Mouse (Mus musculus) lung, embryonic 14.5 days (tissue): ENCODE measurements around the gene Fstl3. TPM values are rescaled to one million over a fixed set of nuclear protein-coding genes. Genes with fewer than 3 reads are reported as not detected.

ENCODE experiments used
- ATAC-seq: fragments of 200-750 bp; cut with Nextera tagmentation; 2 replicates; pipeline ENCODE4 v1.8.0; 2017; ENCODE audit warnings: mild to moderate bottlenecking, moderate TSS enrichment, moderate library complexity; ENCODE audit not compliant: insufficient read depth
- DNase-seq: peaks from one replicate; pipeline ENCODE4 v3.0.0-alpha.2; 2015
- H3K27ac ChIP-seq: fragments of 300-500 bp; sonication (generic); 2 replicates; pipeline ENCODE4 v1.5.1; 2014; ENCODE audit warnings: low read depth, mild to moderate bottlenecking, moderate library complexity
- H3K27me3 ChIP-seq: fragments of 300-500 bp; sonication (generic); 2 replicates; pipeline ENCODE4 v1.6.1; 2014; ENCODE audit warnings: low read length, control low read depth; ENCODE audit not compliant: insufficient read depth
- H3K36me3 ChIP-seq: fragments of 300-500 bp; sonication (generic); 2 replicates; pipeline ENCODE4 v1.6.1; 2014; ENCODE audit warnings: control low read depth; ENCODE audit not compliant: insufficient read depth
- H3K4me1 ChIP-seq: fragments of 300-500 bp; sonication (generic); 2 replicates; pipeline ENCODE4 v1.6.1; 2014; ENCODE audit warnings: antibody characterized with exemption, control low read depth; ENCODE audit not compliant: insufficient read depth
- H3K4me2 ChIP-seq: fragments of 300-500 bp; sonication (generic); 2 replicates; pipeline ENCODE4 v1.6.1; 2014; ENCODE audit warnings: mild to moderate bottlenecking
- H3K4me3 ChIP-seq: fragments of 300-500 bp; sonication (generic); 2 replicates; pipeline ENCODE4 v1.5.1; 2014; ENCODE audit warnings: low read depth, low read length
- H3K9ac ChIP-seq: fragments of 300-500 bp; sonication (generic); 2 replicates; pipeline ENCODE4 v1.6.1; 2014
- H3K9me3 ChIP-seq: fragments of 300-500 bp; sonication (generic); 2 replicates; pipeline ENCODE4 v1.6.1; 2016; ENCODE audit warnings: low read depth, low read length, control low read depth
- CTCF ChIP-seq: IDR thresholded peaks from 2 replicates; pipeline ENCODE4 v1.5.1; 2016; ENCODE audit warnings: antibody characterized with exemption, low read depth
- WGBS: fragments of 180-500 bp; shearing (Covaris S2); extraction: QIAGEN DNeasy Blood & Tissue Kit; methylation state at CpG from one replicate; pipeline ENCODE4 v1.1.7; 2014; 5-methylcytosine and 5-hydroxymethylcytosine counted together
- polyA plus RNA-seq: library from polyadenylated mRNA; unstranded; fragments of >200 nt; fragmentation: Nextera tagmentation; extraction: Ambion mirVana; gene quantifications from 2 replicates; pipeline ENCODE4 v1.2.1, GENCODE M21; 2014

Gene Fstl3
- polyA plus RNA-seq, 1 experiment from 2014 or later: 12.4 TPM

GRCm38 (mm10) chr10:79788386-79789158 is 11.5 kb downstream of the Fstl3 start:
- no peak overlapping the region for H3K4me3 ChIP-seq
- TF ChIP-seq CTCF: peak; percentile 89
- H3K9me3 ChIP-seq: no peaks in the 10 kb centered on the region
- 33% methylated on average over 7 of the region's 7 CpGs for WGBS
- H3K4me2 ChIP-seq: no peak overlapping the region
- no peak overlapping the region for H3K9ac ChIP-seq
- 0 out of 2 replicates have a peak, but pooled peaks cover 5% of the 10 kb centered on the region for H3K27me3 ChIP-seq
- no peaks in the 10 kb centered on the region for H3K4me1 ChIP-seq
- H3K36me3 ChIP-seq: no peaks in the 10 kb centered on the region
- ATAC-seq: no peak
- H3K27ac ChIP-seq: no peak overlapping the region
- peak; percentile 91 for DNase-seq

- Histone ChIP-seq H3K9ac (no peak overlapping the region), H3K27me3 (0 out of 2 replicates have a peak, but pooled peaks cover 5% of the 10 kb centered on the region), H3K4me1 (peaks cover 3% of the 10 kb centered on the region), H3K36me3 (no peaks in the 10 kb centered on the region), H3K4me2 (no peak overlapping the region), H3K9me3 (no peaks in the 10 kb centered on the region), H3K4me3 (no peak overlapping the region), H3K27ac (no peak overlapping the region)
- no peak for TF ChIP-seq CTCF
- no peak for ATAC-seq
- WGBS: 48% methylated on average over 2 of the region's 2 CpGs
- DNase-seq: no peak
Observed at GRCm38 (mm10) chr10:79789581-79789980, 12.5 kb downstream of the Fstl3 start.

- no peak for DNase-seq
- Histone ChIP-seq H3K4me2 (no peak within 1 kb of the TSS), H3K9ac (no peak within 1 kb of the TSS), H3K27ac (no peak within 1 kb of the TSS), H3K4me3 (no peak within 1 kb of the TSS), H3K9me3 (no peaks in the 10 kb centered on the region), H3K36me3 (no peaks in the 10 kb centered on the region), H3K27me3 (no peaks in the 10 kb centered on the region), H3K4me1 (peaks cover 7% of the 10 kb centered on the region)
- TF ChIP-seq CTCF: no peak
- no peak for ATAC-seq
- 70% methylated on average over 4 of the region's 4 CpGs for WGBS
Observed at GRCm38 (mm10) chr10:79790861-79791260, 13.8 kb downstream of the Fstl3 start, which contains the start of gene Prss57. Prss57 (minus strand) TSS chr10:79790961.

- DNase-seq (no peak), ATAC-seq (no peak)
- no peaks in the 10 kb centered on the region for H3K36me3 ChIP-seq
- 0 out of 2 replicates have a peak overlapping the region, but pooled peaks have one; percentile 92 for H3K4me3 ChIP-seq
- H3K4me2 ChIP-seq: no peak overlapping the region; the same call in 1 of the 2 replicates
- no peaks in the 10 kb centered on the region for H3K27me3 ChIP-seq
- H3K4me1 ChIP-seq: peaks cover 7% of the 10 kb centered on the region
- H3K9ac ChIP-seq: 0 out of 2 replicates have a peak overlapping the region, but pooled peaks have one; percentile 88
- H3K27ac ChIP-seq: no peak overlapping the region
- H3K9me3 ChIP-seq: no peaks in the 10 kb centered on the region
- no peak for TF ChIP-seq CTCF
- WGBS: 65% methylated on average over 5 of the region's 5 CpGs
Observed at GRCm38 (mm10) chr10:79792339-79793040, 15.4 kb downstream of the Fstl3 start.

- peak; percentile 64 for ATAC-seq
- H3K27me3 ChIP-seq: no peaks in the 10 kb centered on the region
- H3K27ac ChIP-seq: peak within 1 kb of the TSS; percentile 80; the same call in 1 of the 2 replicates
- H3K9ac ChIP-seq: peak within 1 kb of the TSS; percentile 88
- WGBS: 6% methylated on average over 48 of the region's 51 CpGs
- peaks cover 7% of the 10 kb centered on the region for H3K4me1 ChIP-seq
- peak within 1 kb of the TSS; percentile 95 for H3K4me2 ChIP-seq
- TF ChIP-seq CTCF: peak; percentile 74
- H3K36me3 ChIP-seq: no peaks in the 10 kb centered on the region
- no peaks in the 10 kb centered on the region for H3K9me3 ChIP-seq
- DNase-seq: peak; percentile 91
- H3K4me3 ChIP-seq: peak within 1 kb of the TSS; percentile 92
Observed at GRCm38 (mm10) chr10:79793051-79793737, 16.1 kb downstream of the Fstl3 start, which contains the start of gene Palm. Palm (plus strand) TSS chr10:79793572.

GRCm38 (mm10) chr10:79793738-79794490 is 16.8 kb downstream of the Fstl3 start:
- Histone ChIP-seq H3K36me3 (no peaks in the 10 kb centered on the region), H3K4me3 (peak overlapping the region; percentile 92), H3K4me1 (peaks cover 7% of the 10 kb centered on the region), H3K4me2 (peak overlapping the region; percentile 95), H3K9me3 (no peaks in the 10 kb centered on the region), H3K9ac (peak overlapping the region; percentile 88), H3K27me3 (no peaks in the 10 kb centered on the region), H3K27ac (peak overlapping the region; percentile 80; the same call in 1 of the 2 replicates)
- ATAC-seq (peak; percentile 60), DNase-seq (peak; percentile 64)
- TF ChIP-seq CTCF: no peak; the same call in 1 of the 2 replicates
- WGBS: 1% methylated on average over 38 of the region's 38 CpGs
